Mouse (Mus musculus): ENCODE measurements around the gene Snx7. TPM values are rescaled to one million over a fixed set of nuclear protein-coding genes. Genes with fewer than 3 reads are reported as not detected.

Gene Snx7
- not detected for polyA plus RNA-seq (2017; shearing (Covaris generic))

- ATAC-seq = no peak
These were observed at the start of gene Snx7 for GRCm38 (mm10) chr3:117868637-117869323. Gene Snx7, minus strand, starts transcription at chr3:117868936.

DNA sequence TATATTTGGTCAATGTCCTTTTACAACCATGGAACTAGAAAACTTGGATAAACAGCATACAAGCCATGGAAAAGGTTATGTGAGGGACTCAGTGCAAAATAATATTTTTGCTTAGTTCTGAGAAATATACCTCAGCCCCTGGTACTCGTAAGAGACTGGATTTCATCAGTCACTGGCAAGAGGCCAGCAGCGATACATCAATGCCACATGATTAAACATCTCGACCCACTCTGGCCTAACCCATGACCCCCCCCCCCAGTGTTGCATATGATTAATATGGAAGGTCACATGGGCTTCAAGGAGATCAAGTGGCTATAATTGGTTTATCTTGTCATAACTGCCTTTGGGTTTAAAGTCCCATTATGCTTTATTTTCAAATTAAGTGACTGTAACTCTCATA is 46.7 kb upstream of the Snx7 start:
- no peak for ATAC-seq

- no peak for ATAC-seq
These were observed 25.0 kb upstream of the Snx7 start for GRCm38 (mm10) chr3:117893736-117894135.

GRCm38 (mm10) chr3:117875450-117875849 is 6.7 kb upstream of the Snx7 start:
- no peak for ATAC-seq

DNA sequence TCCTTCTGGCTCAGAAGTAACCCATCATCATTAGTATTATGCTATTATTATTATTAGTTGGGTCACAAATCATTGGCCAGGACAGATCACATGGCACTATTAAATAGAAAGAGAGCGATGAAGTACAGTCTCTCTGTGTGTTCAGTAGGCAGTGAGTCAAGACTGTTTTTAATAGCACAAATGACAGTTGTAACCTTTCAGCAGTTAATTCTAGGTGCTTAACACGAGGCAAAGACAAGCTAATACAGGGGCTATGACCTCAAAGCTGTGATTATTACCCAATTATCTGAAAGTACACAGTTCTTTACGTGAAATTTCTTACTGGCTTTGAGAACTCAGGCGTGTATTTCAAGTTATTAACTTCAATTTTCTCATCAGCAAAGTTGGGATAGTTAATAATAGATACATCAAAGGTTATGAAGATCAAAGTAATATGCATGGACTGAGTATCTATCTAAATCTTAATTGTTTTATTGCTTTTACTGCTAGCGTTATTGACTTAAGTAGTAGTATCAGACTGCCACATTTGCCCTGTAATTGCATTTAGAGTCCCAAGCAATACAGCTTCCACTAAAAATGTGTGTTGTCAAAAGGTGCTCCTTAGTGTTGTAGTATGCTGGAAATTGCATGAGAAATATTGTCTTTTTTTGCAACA is 4.6 kb upstream of the Snx7 start:
- ATAC-seq = no peak

GRCm38 (mm10) chr3:117869324-117869715 is 584 bp upstream of the Snx7 start:
- no peak for ATAC-seq

DNA sequence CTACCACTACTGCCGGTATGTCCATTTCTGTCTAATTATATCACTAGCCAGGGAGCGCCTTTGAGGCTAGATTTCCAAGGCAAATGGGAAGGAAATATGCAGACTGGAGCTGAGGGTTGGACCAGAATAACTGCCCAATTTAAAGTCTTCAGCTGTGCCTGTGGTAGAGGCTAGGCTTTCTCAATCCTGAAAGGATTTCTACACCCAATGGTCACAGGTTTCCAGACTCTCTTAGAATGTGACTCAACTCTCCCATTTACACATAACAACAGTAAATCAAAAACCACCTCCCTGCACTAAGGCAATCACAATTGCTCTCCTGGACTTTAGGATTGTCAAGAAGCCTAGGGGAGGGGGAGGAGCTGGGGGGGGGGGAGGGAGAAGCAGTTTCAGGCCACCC is 645 bp downstream of the Snx7 start:
- ATAC-seq = no peak

DNA sequence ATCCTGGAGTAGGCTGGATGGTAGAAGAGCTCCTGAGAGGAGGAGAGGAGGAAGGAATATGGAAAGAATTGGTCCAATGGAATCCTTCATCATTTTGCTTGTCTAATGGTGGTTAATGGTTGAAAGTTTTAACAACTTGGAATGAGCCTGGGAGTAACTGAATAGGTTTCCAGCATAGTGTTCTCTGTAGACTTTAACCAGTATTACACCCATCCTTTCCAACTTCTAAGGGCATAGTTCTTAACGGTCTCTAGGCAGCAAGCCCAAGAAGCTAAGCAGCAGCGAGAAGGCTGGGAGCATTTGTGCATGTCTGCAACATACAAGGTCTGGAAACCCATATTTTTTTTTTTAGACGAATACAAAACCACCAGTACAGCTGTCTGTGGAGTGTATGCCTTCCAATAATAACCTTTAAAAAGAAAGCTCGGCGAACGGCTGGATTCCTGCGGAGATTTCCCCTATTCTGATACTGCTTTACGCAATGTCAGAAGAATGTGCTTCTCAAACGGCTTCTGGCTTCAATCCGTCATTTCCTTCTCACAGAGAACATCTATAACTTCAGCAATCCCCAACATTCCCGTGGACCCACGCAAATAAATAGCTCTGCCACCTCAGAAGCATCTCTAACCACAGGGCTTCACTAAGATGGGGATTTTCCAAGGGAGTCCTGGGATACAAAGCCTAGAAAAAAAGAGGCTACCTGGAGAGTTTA is 1.9 kb downstream of the Snx7 start:
- no peak for ATAC-seq

DNA sequence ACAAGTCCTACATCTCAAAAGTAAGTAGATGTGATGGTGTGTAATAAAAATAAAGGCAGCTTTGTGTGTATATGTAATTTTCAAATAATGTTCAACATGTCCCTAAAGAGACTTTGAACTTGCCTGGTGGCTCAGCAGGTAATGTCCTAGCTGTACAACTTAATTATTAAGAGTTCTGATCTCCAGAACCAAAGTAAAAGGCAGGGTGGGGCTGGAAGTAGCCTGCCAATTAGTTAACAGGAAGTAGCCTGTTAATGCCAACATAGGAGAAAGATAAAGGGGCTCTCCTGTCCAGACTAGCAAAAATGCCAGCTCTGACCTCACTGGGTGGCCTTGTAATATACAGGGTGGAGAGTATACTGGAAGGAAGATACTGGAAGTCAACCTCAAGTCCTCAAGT is 3.1 kb downstream of the Snx7 start:
- no peak for ATAC-seq

DNA sequence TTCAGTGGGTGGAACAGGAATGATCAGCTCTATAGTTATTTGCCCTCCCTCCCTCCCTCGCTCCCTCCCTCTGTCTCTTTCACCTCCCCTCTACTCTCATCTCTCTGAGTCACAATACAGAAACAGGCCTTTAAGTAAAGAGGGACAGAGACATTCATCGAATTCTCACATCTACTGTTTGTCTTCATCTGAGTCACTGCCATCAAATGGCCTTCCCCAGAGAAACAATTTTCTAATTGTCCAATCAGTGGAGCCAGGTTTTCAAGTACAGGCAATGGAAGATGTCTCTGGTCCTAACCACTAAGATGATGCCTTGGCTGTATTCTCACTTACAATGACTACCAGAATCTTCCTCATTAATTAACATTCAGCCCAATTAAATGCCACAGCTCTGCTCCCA is 5.8 kb downstream of the Snx7 start:
- no peak for ATAC-seq

DNA sequence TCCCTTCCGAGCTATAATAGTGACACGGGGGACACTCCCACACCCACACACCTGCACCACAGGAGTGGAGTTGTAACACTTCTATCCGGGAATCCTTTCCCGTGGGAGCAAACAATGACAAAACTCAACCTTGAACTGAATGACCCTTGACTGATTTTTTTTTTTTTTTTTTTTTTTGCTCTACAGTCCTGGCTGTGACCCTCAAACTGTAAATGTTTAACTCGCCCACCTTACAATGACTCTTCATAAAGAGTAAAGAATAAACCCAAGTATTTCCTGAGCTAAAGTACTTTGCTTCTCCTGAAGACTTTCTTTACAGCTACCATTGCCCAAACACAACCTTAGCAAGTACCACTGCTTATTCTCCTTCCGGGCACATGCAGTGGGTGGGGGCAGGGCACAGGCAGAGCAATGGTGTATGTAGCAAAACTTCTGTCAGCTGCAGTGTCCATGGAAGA is 6.7 kb downstream of the Snx7 start:
- ATAC-seq = no peak

DNA sequence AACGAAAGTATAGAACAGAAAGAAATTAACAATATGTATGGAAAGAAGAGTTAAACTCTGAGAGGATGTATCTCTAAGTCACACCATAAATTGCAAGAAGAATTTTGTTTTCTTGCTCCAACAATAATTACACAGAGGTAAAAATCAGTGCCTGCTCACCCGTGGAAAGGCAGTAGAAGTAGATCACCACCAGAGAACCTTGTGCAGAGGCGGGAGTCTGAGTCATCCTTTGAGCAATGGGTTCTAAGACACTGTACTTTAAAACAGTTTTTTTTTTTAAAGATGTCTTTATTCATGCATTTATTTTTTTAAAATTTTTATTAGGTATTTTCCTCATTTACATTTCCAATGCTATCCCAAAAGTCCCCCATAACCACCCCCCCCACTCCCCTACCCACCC is 9.7 kb downstream of the Snx7 start:
- no peak for ATAC-seq

GRCm38 (mm10) chr3:117853729-117854128 is 15.0 kb downstream of the Snx7 start:
- no peak for ATAC-seq

DNA sequence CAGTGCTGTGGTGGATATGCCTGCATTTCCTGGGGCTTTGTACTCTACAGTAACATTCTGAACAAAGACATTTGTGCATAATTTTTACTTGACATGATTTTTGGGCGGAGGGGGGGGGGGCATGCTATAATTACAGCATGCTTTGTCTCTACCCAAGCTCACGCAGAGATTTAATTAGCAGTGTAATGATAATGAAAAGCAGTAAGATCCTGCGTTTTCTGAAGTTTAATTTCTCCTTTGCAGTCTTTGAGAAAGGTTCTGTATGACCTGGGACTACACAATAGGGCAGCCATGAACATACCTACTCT is 16.7 kb downstream of the Snx7 start:
- no peak for ATAC-seq

GRCm38 (mm10) chr3:117851278-117852053 is 17.3 kb downstream of the Snx7 start:
- no peak for ATAC-seq

DNA sequence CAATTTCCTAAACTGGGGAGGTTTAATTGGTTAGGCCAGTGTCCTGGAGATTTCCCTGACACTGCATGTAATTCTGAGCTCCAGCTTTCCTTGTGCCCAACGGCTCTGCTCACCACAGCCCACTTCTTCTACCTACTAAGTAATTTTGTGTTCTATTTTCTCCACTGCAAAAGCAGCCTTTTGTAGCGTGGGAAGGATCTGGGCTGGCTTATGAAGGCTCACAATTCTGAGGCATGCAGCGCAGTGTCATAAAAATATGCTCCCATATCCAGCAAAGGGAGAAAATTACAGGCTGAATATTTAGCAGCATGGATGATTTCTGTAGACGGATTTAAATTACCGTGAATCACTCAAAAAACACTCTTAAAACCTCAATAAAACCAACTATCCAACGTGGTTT is 19.9 kb downstream of the Snx7 start:
- no peak for ATAC-seq

GRCm38 (mm10) chr3:117842658-117843057 is 26.1 kb downstream of the Snx7 start:
- no peak for ATAC-seq

- ATAC-seq = no peak
These were observed 28.7 kb downstream of the Snx7 start for GRCm38 (mm10) chr3:117839867-117840545.

- no peak for ATAC-seq
These were observed 30.7 kb downstream of the Snx7 start for GRCm38 (mm10) chr3:117838020-117838419.

GRCm38 (mm10) chr3:117826486-117827200 is 42.1 kb downstream of the Snx7 start:
- ATAC-seq = no peak

- no peak for ATAC-seq
These were observed 45.5 kb downstream of the Snx7 start for GRCm38 (mm10) chr3:117823218-117823617.

DNA sequence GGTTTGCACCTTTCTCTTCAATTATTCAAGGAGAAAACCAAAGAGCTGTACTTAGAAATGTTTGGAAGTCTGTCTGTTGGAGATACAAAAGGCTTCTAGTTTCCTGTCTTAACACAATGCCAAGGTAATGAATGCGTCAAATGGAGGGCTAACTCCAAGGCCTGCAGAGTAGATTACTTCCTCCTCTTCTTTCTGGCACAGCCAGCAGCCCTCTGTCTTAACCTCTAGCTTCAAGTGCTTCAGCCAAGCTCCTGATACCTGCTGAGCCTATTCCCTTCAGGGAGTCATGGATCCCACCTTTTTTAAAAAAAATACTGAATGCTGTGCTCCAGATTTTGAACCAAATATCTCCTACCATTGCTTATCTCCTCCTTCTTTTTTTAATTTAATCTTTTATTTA is 51.1 kb downstream of the Snx7 start:
- no peak for ATAC-seq
